Mouse (Mus musculus): ENCODE measurements around the gene Zfp423. TPM values are rescaled to one million over a fixed set of nuclear protein-coding genes. Genes with fewer than 3 reads are reported as not detected.
A peak's percentile ranks its signal among the peaks of the same experiment; 100 is the strongest.

Zfp423 gene
- total RNA-seq, 2 experiments from 2014 or later, result 0.18 TPM; not detected in 1

- peak; percentile 38; the same call in 1 of the 2 replicates for ATAC-seq (ENCODE audit: poor library complexity, severe bottlenecking)
These were observed 251.2 kb downstream of the Zfp423 start for GRCm38 (mm10) chr8:87708127-87708637.

GRCm38 (mm10) chr8:87707176-87707575 lies 252.2 kb downstream of the Zfp423 start:
- no peak for ATAC-seq (ENCODE audit: poor library complexity, severe bottlenecking)

- no peak for ATAC-seq (ENCODE audit: poor library complexity, severe bottlenecking)
These were observed 254.6 kb downstream of the Zfp423 start for GRCm38 (mm10) chr8:87704756-87705155.

- no peak for ATAC-seq (ENCODE audit: poor library complexity, severe bottlenecking)
These were observed 256.5 kb downstream of the Zfp423 start for GRCm38 (mm10) chr8:87702790-87703311.

GRCm38 (mm10) chr8:87702051-87702521 lies 257.3 kb downstream of the Zfp423 start:
- ATAC-seq (ENCODE audit: poor library complexity, severe bottlenecking), result no peak

GRCm38 (mm10) chr8:87701583-87701982 lies 257.8 kb downstream of the Zfp423 start:
- ATAC-seq (ENCODE audit: poor library complexity, severe bottlenecking), result no peak

- ATAC-seq (ENCODE audit: poor library complexity, severe bottlenecking), result no peak
These were observed 259.1 kb downstream of the Zfp423 start for GRCm38 (mm10) chr8:87700321-87700720.

- no peak for ATAC-seq (ENCODE audit: poor library complexity, severe bottlenecking)
These were observed 262.3 kb downstream of the Zfp423 start for GRCm38 (mm10) chr8:87697127-87697526.

- no peak for ATAC-seq (ENCODE audit: poor library complexity, severe bottlenecking)
These were observed 265.7 kb downstream of the Zfp423 start for GRCm38 (mm10) chr8:87693741-87694140.

GRCm38 (mm10) chr8:87690100-87691095 lies 269.0 kb downstream of the Zfp423 start:
- ATAC-seq (ENCODE audit: poor library complexity, severe bottlenecking), result no peak

GRCm38 (mm10) chr8:87689192-87689591 lies 270.2 kb downstream of the Zfp423 start:
- ATAC-seq (ENCODE audit: poor library complexity, severe bottlenecking), result no peak

GRCm38 (mm10) chr8:87688348-87688747 lies 271.0 kb downstream of the Zfp423 start:
- ATAC-seq (ENCODE audit: poor library complexity, severe bottlenecking), result no peak

GRCm38 (mm10) chr8:87686986-87687698 lies 272.3 kb downstream of the Zfp423 start:
- ATAC-seq (ENCODE audit: poor library complexity, severe bottlenecking), result no peak

GRCm38 (mm10) chr8:87686026-87686425 lies 273.4 kb downstream of the Zfp423 start:
- ATAC-seq (ENCODE audit: poor library complexity, severe bottlenecking), result no peak

- no peak for ATAC-seq (ENCODE audit: poor library complexity, severe bottlenecking)
These were observed 274.0 kb downstream of the Zfp423 start for GRCm38 (mm10) chr8:87685392-87685791.

- no peak for ATAC-seq (ENCODE audit: poor library complexity, severe bottlenecking)
These were observed 277.3 kb downstream of the Zfp423 start for GRCm38 (mm10) chr8:87682066-87682465.

- ATAC-seq (ENCODE audit: poor library complexity, severe bottlenecking), result no peak
These were observed 279.4 kb downstream of the Zfp423 start for GRCm38 (mm10) chr8:87680034-87680433.

- no peak for ATAC-seq (ENCODE audit: poor library complexity, severe bottlenecking)
These were observed 279.9 kb downstream of the Zfp423 start for GRCm38 (mm10) chr8:87679431-87680003.

GRCm38 (mm10) chr8:87675411-87675810 lies 284.0 kb downstream of the Zfp423 start:
- no peak for ATAC-seq (ENCODE audit: poor library complexity, severe bottlenecking)

GRCm38 (mm10) chr8:87674157-87674556 lies 285.2 kb downstream of the Zfp423 start:
- no peak for ATAC-seq (ENCODE audit: poor library complexity, severe bottlenecking)

GRCm38 (mm10) chr8:87672214-87672613 lies 287.2 kb downstream of the Zfp423 start:
- no peak for ATAC-seq (ENCODE audit: poor library complexity, severe bottlenecking)

Data from megakaryocyte, adult 5-6 weeks (primary cell).